Mouse (Mus musculus) layer of hippocampus, adult 18-20 months (tissue): ENCODE results near the gene Tsga10ip. TPM values are rescaled to one million over a fixed set of nuclear protein-coding genes. Genes with fewer than 3 reads are reported as not detected.
A peak's percentile ranks its signal among the peaks of the same experiment; 100 is the strongest.
"Not testable (repeated sequence)": the region's sequence is repeated elsewhere in the genome, so short reads cannot be mapped to it uniquely, and the experiment has no call there.

ENCODE experiments used
- DNase-seq, 2 experiments: peaks; one replicate each; pipeline ENCODE4 v3.0.0; 2022; ENCODE audit warnings: low spot score in 2 of 2
- total RNA-seq, 2 experiments: library from RNA; stranded (reverse); gene quantifications; 2 replicates each; pipeline ENCODE4 v1.2.3; 2021

The Tsga10ip gene
- total RNA-seq, 2 experiments from 2014 or later, result 0.30 TPM

DNA sequence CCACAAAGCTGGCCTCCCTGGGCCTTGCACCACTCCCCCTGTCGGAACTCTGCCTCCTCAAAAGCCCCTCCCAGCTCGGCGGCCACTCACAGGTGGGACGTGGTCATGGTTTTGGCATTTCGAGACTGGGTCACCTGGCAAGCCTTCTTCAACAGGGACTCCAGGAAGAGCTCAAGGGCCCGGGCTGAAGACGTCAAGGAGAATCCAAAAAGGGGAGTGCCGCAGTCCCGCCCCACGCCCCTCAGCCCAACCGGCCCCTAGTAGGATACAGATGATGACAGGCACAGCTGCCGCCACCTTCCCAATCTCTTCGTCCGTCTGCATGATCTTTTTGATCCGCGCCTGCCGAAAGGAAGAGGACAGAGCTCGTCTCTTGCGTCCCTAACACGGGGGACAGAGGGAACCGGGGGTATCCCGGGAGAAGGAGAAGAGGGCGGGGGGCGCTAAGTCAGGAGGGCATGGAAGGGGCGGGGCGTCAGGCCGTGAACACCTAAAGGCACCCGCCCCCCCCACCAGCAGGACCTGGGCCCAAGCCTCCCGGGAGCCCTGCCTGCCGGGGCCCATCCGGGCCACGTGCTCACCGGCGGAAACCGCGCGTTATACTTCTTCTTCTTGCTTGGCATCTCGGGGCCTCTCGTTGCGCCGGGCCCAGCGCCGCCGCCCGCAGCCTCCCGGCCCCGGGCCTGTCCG is 21.9 kb upstream of the Tsga10ip start:
- no peak for DNase-seq

- no peak for DNase-seq
Observed at GRCm38 (mm10) chr19:5423561-5423960, 21.2 kb upstream of the Tsga10ip start.

DNA sequence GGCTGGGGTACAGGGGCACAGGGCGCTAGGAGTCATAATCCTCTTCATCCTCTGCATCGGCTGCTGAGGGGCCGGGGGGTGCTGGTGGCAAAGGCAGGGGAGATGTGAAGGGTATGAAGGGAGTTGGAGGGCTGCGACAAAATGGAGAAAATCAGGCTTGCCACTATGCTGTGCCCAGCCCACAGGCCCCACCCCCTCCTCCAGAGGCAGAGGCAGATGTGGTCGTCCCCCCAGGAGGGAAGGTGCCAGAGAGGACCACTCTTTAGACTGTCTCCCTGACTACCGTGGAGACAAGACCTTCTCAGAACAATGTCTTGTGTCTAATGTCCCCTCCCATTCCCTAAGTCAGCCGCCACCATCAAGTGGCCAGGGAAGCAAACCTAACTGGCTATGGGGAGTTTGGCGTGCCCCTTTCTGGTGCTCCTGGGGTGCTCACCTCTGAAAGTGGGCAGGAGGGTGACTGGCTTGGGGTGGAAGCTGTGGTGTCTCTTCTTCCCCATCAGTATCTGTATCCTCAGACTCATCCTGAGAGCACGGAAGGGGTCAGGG is 20.6 kb upstream of the Tsga10ip start:
- DNase-seq, result no peak

GRCm38 (mm10) chr19:5422267-5422666 is 19.9 kb upstream of the Tsga10ip start:
- DNase-seq, result no peak

DNA sequence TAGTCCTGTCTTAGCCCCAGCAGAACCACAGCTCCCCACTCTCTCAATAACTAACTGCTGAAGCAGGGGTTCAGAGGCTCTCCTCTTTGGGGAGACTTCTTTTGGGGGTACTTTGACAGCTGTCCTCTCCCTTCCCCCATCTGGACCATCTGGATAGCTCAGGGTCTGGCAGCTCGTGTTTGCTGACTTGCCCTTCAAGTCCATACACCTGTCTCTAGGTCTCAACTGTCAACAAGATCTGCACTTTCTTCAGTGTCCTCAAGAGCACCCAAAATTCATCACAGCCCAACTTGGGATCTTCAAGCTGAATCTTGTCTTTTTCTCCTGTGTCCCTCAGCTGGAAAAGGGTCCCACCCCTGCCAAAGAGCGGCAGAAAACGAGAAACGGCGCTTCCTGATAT is 19.5 kb upstream of the Tsga10ip start:
- no peak for DNase-seq

DNA sequence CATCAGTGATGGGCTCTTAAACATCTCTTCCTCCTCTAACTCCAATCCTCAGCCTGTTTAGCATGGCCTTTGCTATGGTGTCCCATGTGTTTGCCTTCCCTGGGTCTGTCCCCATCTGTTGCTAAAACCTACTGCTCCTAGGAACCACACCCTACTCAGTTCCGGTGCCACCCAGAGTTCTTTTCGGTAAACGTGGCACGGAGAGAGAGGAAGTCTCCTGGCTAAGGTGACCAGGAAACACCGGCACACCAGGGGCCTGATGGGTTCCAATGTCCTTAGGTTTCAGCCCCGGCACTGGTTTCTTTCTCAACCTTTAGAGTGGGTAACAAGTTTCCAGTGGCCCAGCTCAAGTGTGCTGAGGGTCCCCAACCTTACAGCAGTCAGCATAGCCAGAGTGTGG is 18.3 kb upstream of the Tsga10ip start:
- no peak for DNase-seq

GRCm38 (mm10) chr19:5419630-5420029 is 17.3 kb upstream of the Tsga10ip start:
- no peak for DNase-seq

- no peak for DNase-seq
Observed at GRCm38 (mm10) chr19:5418750-5419466, 16.6 kb upstream of the Tsga10ip start.

DNA sequence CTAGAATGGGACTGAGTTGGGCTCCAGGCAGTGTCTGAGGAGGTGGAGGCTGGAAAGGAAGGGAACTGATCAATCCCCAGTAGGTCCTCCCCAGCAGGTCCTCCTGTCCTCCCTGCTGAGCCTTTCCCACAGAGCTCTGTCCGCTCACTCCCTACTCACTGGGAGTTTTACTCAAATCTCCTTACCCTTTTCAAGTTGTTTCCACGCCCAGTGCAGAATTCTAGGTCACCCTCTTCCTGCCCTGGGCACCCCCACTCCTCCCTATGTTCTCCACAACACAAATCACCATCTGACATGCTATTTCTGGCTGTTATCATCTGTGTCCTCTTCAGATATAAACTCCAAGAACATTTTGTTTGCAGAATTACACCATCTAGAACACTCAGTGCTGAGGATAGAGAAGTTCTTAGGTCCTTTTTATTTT is 12.2 kb upstream of the Tsga10ip start:
- DNase-seq, result peak in 1 of 2 experiments; percentile 55

DNA sequence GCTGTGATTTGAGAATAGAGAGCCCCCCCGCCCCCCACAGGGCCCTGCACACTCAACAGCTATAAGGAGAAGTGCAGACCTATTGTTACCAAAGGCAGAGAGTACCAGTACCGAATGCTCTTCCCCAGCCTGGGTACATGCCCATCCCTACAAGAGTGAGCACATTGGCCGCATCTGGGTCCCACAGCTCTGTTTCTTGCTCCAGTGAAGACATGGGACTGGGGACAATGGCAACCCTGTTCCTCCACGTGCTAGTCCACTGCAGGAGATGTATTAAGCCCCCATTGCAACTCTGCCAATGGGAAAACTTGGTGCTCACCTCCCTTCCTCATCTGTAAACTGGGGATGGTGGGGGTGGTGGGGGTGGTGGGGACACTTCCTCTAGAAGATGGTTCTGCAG is 11.5 kb upstream of the Tsga10ip start:
- no peak for DNase-seq

DNA sequence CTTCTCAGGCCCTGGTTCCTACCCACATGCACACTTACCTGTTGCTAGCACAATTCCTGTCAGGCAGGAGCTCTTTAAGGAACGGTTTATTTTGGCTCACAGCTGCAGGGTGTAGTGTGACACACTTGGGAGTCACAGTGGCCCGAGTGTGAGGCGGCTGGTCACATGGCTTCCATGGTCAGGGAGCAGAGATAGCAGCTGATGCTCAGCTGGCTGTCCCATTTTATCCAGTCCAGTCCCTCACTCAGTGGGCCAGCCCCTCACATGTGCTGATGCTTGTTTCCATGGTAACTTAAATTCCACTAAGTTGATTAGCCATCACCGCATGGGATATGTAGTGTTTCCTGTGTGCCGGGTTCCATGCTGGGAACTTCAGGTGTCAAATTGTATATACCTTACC is 9.6 kb upstream of the Tsga10ip start:
- DNase-seq, result no peak

GRCm38 (mm10) chr19:5410641-5411040 is 8.3 kb upstream of the Tsga10ip start:
- DNase-seq, result no peak

DNA sequence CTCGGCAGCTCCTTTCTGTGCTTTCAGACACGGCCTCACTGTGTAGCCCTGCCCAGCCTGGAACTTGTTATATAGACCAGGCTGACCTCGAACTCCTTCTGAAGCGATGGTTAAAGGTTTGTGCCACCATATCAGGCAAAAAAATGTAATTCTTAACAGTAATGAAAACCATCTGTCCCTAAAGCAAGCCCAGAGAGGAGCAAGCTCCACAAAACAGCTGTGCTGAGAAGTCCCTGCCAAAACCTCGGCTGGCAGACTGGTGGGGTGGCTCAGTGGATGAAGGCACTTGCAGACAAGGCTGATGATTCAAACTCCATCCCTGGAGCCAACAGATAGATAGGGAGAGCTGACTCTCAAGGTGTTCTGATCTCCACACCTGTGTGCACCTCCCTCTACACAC is 6.7 kb upstream of the Tsga10ip start:
- DNase-seq, result no peak

- DNase-seq, result no peak
Observed at GRCm38 (mm10) chr19:5408057-5409001, 6.0 kb upstream of the Tsga10ip start.

DNA sequence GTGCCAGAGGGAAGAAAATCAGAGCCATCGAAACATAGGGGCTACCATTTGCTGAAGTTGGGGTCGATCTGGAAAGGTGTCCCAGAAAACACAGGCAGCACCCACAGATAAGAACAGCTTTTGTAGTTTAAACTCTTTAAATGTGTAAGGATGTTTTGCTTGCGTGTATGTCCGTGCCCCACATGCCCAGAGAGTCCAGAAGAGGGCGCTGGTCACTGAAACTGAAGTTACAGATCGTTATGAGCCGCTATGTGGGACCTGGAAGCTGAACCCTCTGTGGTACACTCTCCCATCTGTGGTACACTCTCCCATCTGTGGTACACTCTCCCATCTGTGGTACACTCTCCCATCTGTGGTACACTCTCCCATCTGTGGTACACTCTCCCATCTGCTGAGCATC is 4.8 kb upstream of the Tsga10ip start:
- peak in 1 of 2 experiments; percentile 78 for DNase-seq

DNA sequence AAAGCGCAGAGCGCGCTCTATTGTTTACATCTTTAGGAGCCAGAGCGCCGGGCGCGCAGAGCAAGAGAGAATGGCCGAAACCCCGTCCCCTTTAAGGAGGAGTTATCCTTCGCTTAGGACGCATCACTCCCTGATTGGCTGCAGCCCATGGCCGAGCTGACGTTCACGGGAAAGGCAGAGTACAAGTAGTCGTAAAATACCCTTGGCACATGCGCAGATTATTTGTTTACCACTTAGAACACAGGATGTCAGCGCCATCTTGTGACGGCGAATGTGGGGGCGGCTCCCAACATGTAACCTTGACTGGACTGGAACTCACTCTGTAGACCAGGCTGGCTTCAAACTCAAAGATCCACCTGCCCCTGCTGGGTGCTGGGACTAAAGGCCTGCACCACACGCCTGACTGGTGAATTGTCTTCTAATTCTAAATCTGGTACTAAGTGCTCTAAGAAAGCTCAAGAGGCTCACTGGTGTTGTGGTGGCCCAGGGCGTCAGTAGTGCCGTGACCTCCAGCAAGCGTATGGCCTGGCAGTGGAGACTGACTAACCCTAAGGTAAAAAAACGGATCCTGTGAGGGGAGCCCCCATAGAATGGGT is 4.3 kb upstream of the Tsga10ip start:
- peak in 1 of 2 experiments; percentile 62 for DNase-seq

DNA sequence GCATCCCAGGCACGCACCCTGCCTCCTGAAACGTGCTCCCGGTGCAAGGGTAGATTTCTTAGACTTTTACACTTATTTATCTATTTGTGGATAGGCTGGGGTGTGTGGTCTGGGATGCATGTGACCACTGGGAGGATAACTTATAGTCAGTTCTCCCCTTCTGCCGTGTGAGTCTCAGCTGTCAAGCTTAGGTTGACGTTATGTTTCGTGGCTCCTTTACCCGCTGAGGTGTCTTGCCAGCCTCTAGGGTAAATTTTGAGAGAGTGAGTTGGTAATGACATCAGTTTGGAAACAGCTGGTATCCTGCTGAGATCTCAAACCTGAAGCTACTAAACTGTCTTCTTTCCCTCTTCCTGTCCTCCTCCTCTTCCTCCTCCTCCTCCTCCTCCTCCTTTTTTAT is 3.6 kb upstream of the Tsga10ip start:
- no peak for DNase-seq

GRCm38 (mm10) chr19:5401073-5401472 is 1.3 kb downstream of the Tsga10ip start:
- not testable (repeated sequence) for DNase-seq

DNA sequence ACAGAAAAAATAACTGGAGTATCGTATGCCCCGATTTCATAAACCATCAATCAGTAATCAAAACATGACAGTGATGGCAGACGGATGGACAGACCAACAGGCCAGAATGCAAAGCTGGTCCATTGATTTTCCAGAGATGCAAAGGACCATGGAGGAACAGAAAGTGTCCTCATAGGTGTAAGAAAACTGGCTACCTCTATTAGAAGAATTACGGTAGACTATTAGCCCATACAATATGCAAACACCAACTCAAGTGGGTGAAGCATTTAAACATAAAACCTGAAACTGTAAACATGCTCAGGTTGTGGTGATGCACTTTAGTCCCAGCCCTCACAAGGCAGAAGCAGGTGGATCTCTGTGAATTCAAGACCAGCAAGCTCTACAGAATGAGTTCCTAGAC is 7.0 kb downstream of the Tsga10ip start:
- no peak for DNase-seq

DNA sequence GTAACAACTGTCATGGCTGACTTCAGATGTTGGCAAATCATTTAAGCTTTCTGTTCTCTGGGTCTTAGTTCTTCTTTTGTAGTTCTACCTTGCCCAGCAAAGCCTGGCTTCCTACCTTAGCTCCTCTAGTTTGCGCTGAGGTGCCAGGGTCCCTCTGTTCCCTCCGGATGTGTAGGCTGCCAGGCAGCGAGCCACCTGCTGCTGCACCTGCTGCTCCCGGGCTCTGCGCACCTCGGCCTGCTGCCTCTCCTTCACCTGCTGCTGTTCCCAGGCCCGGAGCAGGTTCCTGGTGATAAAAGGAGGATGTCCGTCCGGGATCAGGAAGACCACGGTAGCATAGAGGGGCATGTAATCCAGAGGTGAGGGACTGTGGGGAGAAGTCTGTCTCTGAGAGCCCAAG is 8.2 kb downstream of the Tsga10ip start:
- DNase-seq, result no peak

DNA sequence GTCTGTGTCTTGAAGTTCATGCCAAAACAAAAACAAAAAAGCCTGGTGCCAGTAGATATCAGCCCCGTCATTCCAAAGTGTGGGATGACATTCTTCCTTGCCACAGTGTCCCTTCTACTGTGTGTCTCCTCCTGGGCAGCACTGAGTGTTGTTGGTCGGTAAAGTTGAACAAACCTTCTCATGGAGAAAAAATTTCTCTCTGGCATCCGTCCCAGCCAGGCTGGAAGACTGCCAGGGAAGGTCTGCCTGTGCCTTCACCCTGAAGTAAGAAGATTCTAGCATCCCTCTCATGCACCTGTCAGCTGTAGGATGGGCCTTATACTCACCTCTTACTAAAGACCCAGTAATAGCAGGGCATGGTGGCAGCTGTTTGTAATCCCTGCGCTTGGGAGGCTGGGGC is 9.4 kb downstream of the Tsga10ip start:
- no peak for DNase-seq
